Mouse (Mus musculus) urinary bladder, postnatal 0 days (tissue): ENCODE measurements around the gene Grap. TPM values are rescaled to one million over a fixed set of nuclear protein-coding genes. Genes with fewer than 3 reads are reported as not detected.

Source experiments
- polyA plus RNA-seq: library from polyadenylated mRNA; unstranded; fragments of >200 nt; fragmentation: Nextera tagmentation; extraction: Ambion mirVana; gene quantifications from 2 replicates; pipeline ENCODE4 v1.2.1, GENCODE M21; 2015

The Grap gene
- 4.9 and 8.0 TPM in 2 replicates for polyA plus RNA-seq

GRCm38 (mm10) chr11:61652686-61653447 is at the start of gene Grap:
Gene Grap, plus strand, starts transcription at chr11:61653265.

GRCm38 (mm10) chr11:61683907-61684731 is 31.1 kb downstream of the Grap start, which contains the start of gene Fam83g:
Gene Fam83g, plus strand, starts transcription at chr11:61684091.

GRCm38 (mm10) chr11:61720636-61721035 is 67.6 kb downstream of the Grap start, which contains the start of gene Slc5a10:
Gene Slc5a10, minus strand, starts transcription at chr11:61720826.

Other genes starting within 250 kb of the Grap start
- 0.17 and 0.25 TPM in 2 replicates for gene Rnf112, start 199.1 kb upstream of the Grap start, polyA plus RNA-seq
- 366 and 434 TPM in 2 replicates for gene Mfap4, start 167.8 kb upstream of the Grap start, polyA plus RNA-seq
- 25.2 and 28.8 TPM in 2 replicates for gene Mapk7, start 158.9 kb upstream of the Grap start, polyA plus RNA-seq
- gene B9d1, start 148.1 kb upstream of the Grap start, polyA plus RNA-seq, result 15.3 and 17.5 TPM in 2 replicates
- gene Epn2, start 73.6 kb upstream of the Grap start, polyA plus RNA-seq, result 26.0 and 34.3 TPM in 2 replicates
- 4.5 and 4.7 TPM in 2 replicates for gene Fam83g, start 30.8 kb downstream of the Grap start, polyA plus RNA-seq
- gene Slc5a10, start 67.6 kb downstream of the Grap start, polyA plus RNA-seq, result 0.08 and 0.13 TPM in 2 replicates
- gene Prpsap2, start 108.8 kb downstream of the Grap start, polyA plus RNA-seq, result 12.1 and 13.7 TPM in 2 replicates
- gene Ulk2, start 201.8 kb downstream of the Grap start, polyA plus RNA-seq, result 8.8 and 9.2 TPM in 2 replicates